Mouse (Mus musculus) erythroblast, embryonic 14.5 days (primary cell): Measurements from ENCODE around the gene Eif4g1. TPM values are rescaled to one million over a fixed set of nuclear protein-coding genes. Genes with fewer than 3 reads are reported as not detected.
A peak's percentile ranks its signal among the peaks of the same experiment; 100 is the strongest.

Experiments used
- H3K27me3 ChIP-seq: 2 replicates; pipeline ENCODE4 v1.6.1; 2012; ENCODE audit warnings: inconsistent platforms; ENCODE audit not compliant: control insufficient read depth
- H3K36me3 ChIP-seq: 2 replicates; pipeline ENCODE4 v1.6.1; 2012; ENCODE audit warnings: mild to moderate bottlenecking, inconsistent platforms; ENCODE audit not compliant: control insufficient read depth
- H3K4me1 ChIP-seq: 2 replicates; pipeline ENCODE4 v1.6.1; 2012; ENCODE audit warnings: inconsistent platforms; ENCODE audit not compliant: control insufficient read depth
- H3K4me3 ChIP-seq: replicated peaks from 2 replicates; pipeline ENCODE3; 2012; ENCODE audit warnings: moderate library complexity, mild to moderate bottlenecking, inconsistent platforms
- H3K9me3 ChIP-seq: 2 replicates; pipeline ENCODE4 v1.6.1; 2012; ENCODE audit warnings: low read length, inconsistent platforms, mixed read lengths; ENCODE audit not compliant: control insufficient read depth
- GATA1 ChIP-seq: IDR thresholded peaks from 2 replicates; pipeline ENCODE4 v1.6.1; 2012; ENCODE audit warnings: low read length, inconsistent platforms, mixed read lengths
- TAL1 ChIP-seq: IDR thresholded peaks from 3 replicates; pipeline ENCODE4 v1.6.1; 2012; ENCODE audit warnings: low read length, inconsistent platforms, mixed read lengths
- polyA plus RNA-seq: library from polyadenylated mRNA; stranded (reverse); fragments of >175 nt; gene quantifications from 2 replicates; pipeline ENCODE4 v1.2.3, GENCODE M21; 2012

Eif4g1 gene
- polyA plus RNA-seq, 1 experiment = 54.8 TPM

DNA sequence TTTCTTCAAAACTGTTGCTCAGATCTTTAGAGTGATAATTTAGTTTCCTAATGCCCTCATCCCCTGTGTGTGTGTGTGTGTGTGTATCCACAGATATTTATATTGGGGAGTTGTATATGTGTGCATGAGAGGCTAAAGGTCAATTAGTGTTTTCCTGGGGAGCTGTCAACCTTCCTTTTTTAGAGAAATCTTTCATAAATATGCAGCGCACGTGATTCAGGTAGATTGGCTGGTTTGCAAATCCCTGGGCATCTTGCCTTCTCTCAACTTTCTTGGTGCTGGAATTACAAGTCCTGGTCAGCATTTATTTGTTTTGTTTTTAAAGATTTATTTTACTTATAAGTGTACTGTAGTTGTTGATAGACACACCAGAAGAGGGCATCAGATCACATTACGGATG is 2.2 kb downstream of the Eif4g1 start:
- H3K27me3 ChIP-seq = no peaks in the 10 kb centered on the region
- no peak overlapping the region for H3K4me3 ChIP-seq
- H3K9me3 ChIP-seq = no peaks in the 10 kb centered on the region
- peaks cover 31% of the 10 kb centered on the region for H3K4me1 ChIP-seq
- H3K36me3 ChIP-seq = peaks cover 14% of the 10 kb centered on the region
- no peak for TF ChIP-seq TAL1
- TF ChIP-seq GATA1 = no peak

DNA sequence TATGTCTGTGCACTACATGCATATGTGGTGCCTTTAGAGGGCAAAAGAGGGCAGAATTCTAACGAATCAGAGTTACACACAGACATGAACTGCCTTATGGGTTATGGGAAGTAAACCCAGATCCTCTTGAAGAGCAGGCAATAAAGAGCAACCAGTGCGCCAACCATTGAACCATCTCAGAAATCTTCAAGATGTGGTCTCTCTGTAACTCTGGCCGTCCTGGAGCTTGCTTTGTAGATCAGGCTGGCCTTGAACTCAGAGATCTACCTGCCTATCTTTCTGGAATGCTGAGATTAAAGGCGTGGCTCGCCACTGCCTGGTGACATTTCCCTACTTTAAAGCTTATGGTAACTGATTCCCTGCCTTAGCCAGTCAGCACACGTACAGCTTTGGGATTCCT is 3.8 kb downstream of the Eif4g1 start:
- H3K9me3 ChIP-seq = no peaks in the 10 kb centered on the region
- H3K4me3 ChIP-seq = peak overlapping the region; percentile 94
- peaks cover 45% of the 10 kb centered on the region for H3K4me1 ChIP-seq
- peaks cover 30% of the 10 kb centered on the region for H3K36me3 ChIP-seq
- H3K27me3 ChIP-seq = no peaks in the 10 kb centered on the region
- TF ChIP-seq GATA1 = no peak
- no peak for TF ChIP-seq TAL1

DNA sequence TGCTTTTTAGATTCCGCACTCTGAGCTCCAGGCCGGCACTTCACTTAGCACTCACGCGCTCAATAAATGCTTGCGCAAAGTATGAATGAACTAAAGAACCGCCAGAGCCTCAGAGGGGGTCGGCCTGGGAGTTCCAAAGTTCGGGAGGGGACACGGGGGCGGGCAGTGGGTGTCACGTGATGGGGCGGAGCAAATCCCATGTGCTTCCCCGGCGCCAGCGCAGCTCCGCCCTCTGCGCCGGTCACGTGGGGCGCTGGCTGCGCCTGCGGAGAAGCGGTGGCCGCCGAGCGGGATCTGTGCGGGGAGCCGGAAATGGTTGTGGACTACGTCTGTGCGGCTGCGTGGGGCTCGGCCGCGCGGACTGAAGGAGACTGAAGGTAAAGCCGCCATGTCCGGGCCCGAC is 4.4 kb downstream of the Eif4g1 start:
- Histone ChIP-seq H3K4me3 (peak overlapping the region; percentile 94), H3K36me3 (peaks cover 37% of the 10 kb centered on the region), H3K4me1 (peaks cover 51% of the 10 kb centered on the region), H3K27me3 (no peaks in the 10 kb centered on the region), H3K9me3 (no peaks in the 10 kb centered on the region)
- no peak for TF ChIP-seq TAL1
- TF ChIP-seq GATA1 = no peak

DNA sequence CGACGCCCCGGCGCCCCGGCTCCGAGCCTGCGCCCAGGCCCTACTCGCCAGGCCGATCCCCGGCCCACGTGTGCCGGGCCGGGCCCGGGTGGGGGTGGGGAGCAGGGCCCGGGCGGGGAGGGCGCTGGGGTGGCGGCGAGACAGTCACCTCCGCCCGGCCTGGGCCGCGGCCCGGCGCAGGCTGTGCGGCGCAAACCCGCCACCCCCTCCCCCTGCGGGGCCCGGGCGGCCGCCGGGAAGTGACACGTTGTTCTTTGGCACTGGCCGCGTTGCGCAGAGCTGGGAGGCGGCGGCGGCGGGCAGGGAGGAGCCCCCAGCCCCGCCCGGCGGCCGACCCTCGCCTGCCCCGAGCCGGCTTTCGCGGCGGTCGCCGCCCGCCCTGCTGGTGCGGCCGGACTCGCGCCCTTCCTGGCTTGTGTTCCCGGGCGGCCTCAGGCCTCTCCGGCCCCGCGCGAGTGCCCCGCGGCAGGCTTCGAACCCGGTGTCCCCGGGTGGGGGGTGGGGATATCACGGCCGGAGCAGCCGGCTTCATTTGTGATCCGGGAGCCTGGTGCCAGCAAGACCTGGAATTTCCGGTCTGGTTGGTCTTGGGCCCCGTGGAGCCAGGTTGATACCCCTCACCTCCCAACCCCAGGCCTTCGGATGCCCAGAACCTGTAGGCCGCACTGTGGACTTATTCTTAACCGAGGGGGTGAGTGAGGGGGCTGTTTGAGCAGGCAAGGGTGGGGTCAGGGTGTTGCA is 5.0 kb downstream of the Eif4g1 start:
- Histone ChIP-seq H3K9me3 (no peaks in the 10 kb centered on the region), H3K27me3 (no peaks in the 10 kb centered on the region), H3K4me3 (peak overlapping the region; percentile 94), H3K4me1 (peaks cover 57% of the 10 kb centered on the region), H3K36me3 (peaks cover 43% of the 10 kb centered on the region)
- TF ChIP-seq GATA1 (no peak), TAL1 (no peak)

DNA sequence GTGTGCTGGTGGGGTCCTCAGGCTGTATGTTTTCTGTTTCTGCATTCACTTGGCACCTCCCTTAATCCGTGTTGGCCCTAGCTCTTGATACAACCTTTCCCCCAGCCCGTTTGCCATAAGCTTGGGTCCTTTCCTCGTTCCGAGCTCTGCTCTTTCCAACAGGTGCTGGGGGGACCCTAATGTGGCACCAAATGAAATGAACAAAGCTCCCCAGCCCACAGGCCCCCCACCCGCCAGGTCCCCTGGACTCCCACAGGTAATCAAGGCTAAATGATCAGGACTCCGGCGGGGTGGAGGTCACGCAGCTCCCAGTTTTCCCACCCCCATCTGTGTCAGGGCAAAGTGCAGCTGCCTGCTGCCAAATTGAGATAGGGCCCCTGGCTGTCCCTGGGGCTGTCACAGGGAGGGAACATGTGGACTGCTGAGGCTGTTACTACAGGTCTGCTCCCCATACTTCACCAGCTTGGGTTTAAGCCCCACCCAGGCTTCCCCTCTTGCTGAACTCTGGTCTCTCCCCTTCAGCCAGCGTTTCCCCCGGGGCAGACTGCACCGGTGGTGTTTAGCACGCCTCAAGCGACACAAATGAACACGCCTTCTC is 5.7 kb downstream of the Eif4g1 start:
- peak overlapping the region; percentile 94 for H3K4me3 ChIP-seq
- peaks cover 50% of the 10 kb centered on the region for H3K36me3 ChIP-seq
- no peaks in the 10 kb centered on the region for H3K9me3 ChIP-seq
- H3K27me3 ChIP-seq = no peaks in the 10 kb centered on the region
- TF ChIP-seq GATA1 (peak; percentile 6; the same call in 1 of the 2 replicates), TAL1 (peak; percentile 61)
- peaks cover 64% of the 10 kb centered on the region for H3K4me1 ChIP-seq

DNA sequence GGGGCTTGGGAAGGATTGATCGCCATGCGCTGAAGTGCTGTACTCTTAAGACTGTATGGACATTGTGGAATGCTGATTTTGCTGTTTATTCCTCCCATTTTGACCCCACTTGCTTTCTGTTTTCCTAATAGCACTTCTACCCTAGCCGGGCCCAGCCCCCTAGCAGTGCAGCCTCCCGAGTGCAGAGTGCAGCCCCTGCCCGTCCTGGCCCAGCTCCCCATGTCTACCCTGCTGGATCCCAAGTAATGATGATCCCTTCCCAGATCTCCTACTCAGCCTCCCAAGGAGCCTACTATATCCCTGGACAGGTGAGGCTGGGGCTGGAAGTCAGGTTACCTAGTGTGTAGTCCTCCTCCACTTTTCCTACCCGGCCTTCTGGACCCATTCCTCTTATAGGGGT is 7.1 kb downstream of the Eif4g1 start:
- peak overlapping the region; percentile 94 for H3K4me3 ChIP-seq
- TF ChIP-seq TAL1 (no peak), GATA1 (no peak)
- H3K27me3 ChIP-seq = no peaks in the 10 kb centered on the region
- H3K9me3 ChIP-seq = no peaks in the 10 kb centered on the region
- peaks cover 64% of the 10 kb centered on the region for H3K36me3 ChIP-seq
- peaks cover 73% of the 10 kb centered on the region for H3K4me1 ChIP-seq

DNA sequence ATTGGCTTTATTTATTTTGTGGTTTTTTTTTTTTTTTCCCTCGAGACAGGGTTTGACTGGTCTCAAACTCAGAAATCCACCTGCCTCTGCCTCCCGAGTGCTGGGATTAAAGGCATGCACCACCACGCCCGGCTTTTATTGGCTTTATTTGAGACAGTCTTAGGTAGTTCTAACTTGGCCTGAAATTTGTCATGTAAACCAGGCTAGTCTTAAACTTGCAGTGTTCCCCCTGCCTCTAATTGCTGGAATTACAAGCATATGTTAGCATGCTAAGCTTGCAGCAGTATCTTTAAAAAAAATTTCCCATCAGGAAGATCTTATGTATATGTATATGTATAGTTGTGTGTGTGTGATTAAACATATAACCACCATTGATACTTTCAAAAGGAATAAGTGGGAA is 8.6 kb downstream of the Eif4g1 start:
- peaks cover 79% of the 10 kb centered on the region for H3K36me3 ChIP-seq

DNA sequence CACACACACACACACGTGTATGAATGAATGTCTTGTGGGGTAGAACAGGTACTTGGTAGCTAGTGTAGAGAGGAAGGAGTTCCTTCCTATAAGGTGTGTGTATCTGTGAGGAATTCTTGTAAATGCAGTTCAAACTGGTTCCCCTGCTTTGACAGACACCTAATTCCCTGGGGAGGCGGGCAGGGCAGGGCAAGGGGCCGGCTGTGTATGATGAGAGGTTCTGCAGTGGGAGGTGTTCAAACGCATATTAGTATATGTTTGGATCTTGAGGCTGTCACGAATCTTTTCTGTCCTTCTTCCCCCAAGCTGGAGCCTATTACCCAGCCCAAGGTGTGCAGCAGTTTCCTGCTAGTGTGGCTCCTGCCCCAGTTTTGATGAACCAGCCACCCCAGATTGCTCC is 9.3 kb downstream of the Eif4g1 start:
- H3K36me3 ChIP-seq = peaks cover 85% of the 10 kb centered on the region
- no peaks in the 10 kb centered on the region for H3K9me3 ChIP-seq
- TF ChIP-seq TAL1 (no peak), GATA1 (no peak)
- H3K4me3 ChIP-seq = no peak overlapping the region
- no peaks in the 10 kb centered on the region for H3K27me3 ChIP-seq
- peaks cover 65% of the 10 kb centered on the region for H3K4me1 ChIP-seq

More for the DNA sequence above, 8.6 kb downstream of the Eif4g1 start:
- H3K9me3 ChIP-seq = no peaks in the 10 kb centered on the region
- H3K4me3 ChIP-seq = no peak overlapping the region
- H3K4me1 ChIP-seq = peaks cover 71% of the 10 kb centered on the region
- H3K27me3 ChIP-seq = no peaks in the 10 kb centered on the region
- TF ChIP-seq GATA1 (no peak), TAL1 (no peak)

DNA sequence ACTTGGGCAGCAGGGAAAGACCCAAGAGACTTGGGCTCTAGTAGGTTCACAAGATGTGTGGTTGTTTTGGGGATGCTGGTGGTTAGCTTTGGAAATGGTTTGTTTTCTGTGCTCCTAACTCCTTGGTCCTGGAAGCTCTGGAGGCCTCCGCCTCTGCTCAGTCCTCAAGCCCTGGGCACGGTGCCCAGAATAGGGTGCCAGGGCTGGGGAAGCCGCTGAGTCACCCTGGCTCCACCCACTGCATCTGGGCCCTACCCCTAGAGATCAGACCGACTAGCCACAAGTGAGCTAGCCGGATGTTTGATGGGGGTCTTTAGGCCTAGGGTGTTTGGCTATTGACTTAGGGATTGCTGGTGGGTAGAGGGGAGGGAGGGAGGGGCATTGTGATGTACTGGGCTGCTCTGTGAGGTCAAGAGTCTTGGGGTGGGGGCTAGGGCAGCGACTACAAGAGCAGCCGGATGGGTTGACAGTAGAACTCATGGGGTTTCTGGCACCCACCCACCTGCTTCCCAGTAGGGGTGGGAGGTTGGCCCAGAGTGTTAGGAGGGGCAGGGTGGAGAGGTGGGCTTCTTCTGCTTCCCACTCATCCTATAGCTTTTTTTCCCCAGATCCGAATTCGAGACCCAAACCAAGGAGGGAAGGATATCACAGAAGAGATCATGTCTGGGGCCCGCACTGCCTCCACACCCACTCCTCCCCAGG is 10.0 kb downstream of the Eif4g1 start:
- peaks cover 93% of the 10 kb centered on the region for H3K36me3 ChIP-seq
- peak overlapping the region; percentile 3 for H3K4me3 ChIP-seq
- peaks cover 63% of the 10 kb centered on the region for H3K4me1 ChIP-seq
- no peaks in the 10 kb centered on the region for H3K27me3 ChIP-seq
- H3K9me3 ChIP-seq = no peaks in the 10 kb centered on the region
- TF ChIP-seq GATA1 (no peak), TAL1 (no peak)
